Mouse (Mus musculus) liver, adult 2 months (tissue): Measurements from ENCODE around the gene Arhgef3. TPM values are rescaled to one million over a fixed set of nuclear protein-coding genes. Genes with fewer than 3 reads are reported as not detected.

Source experiments
- DNase-seq: peaks from one replicate; pipeline ENCODE4 v3.0.0-alpha.2; 2011; ENCODE audit warnings: low read depth, low spot score; ENCODE audit errors: extremely low read depth
- H3K27ac ChIP-seq: fragments of 200-500 bp; replicated peaks from 2 replicates; pipeline ENCODE4 v1.5.1; 2012; ENCODE audit warnings: low read depth, mild to moderate bottlenecking, control low read depth, inconsistent platforms, low read length; ENCODE audit not compliant: insufficient read depth
- H3K27me3 ChIP-seq: fragments of 200-500 bp; 2 replicates; pipeline ENCODE4 v1.6.1; 2012; ENCODE audit warnings: mild to moderate bottlenecking, moderate library complexity, low read length, inconsistent platforms; ENCODE audit not compliant: control insufficient read depth, insufficient read depth
- H3K36me3 ChIP-seq: fragments of 200-500 bp; 2 replicates; pipeline ENCODE4 v1.6.1; 2012; ENCODE audit warnings: low read length, inconsistent platforms; ENCODE audit not compliant: control insufficient read depth, insufficient read depth
- H3K4me1 ChIP-seq: fragments of 200-500 bp; 2 replicates; pipeline ENCODE4 v1.6.1; 2011; ENCODE audit warnings: low read length; ENCODE audit not compliant: control insufficient read depth, insufficient read depth
- H3K4me3 ChIP-seq: fragments of 200-500 bp; 2 replicates; pipeline ENCODE4 v1.5.1; 2011; ENCODE audit warnings: low read depth, mild to moderate bottlenecking, control low read depth, low read length, moderate library complexity; ENCODE audit not compliant: insufficient read depth
- H3K79me2 ChIP-seq: fragments of 200-500 bp; 2 replicates; pipeline ENCODE4 v1.6.1; 2012; ENCODE audit warnings: inconsistent platforms, mild to moderate bottlenecking, low read length, moderate library complexity; ENCODE audit not compliant: control insufficient read depth, insufficient read depth
- H3K9ac ChIP-seq: fragments of 200-500 bp; 2 replicates; pipeline ENCODE4 v1.6.1; 2012; ENCODE audit warnings: low read depth, mild to moderate bottlenecking, control low read depth, inconsistent platforms, low read length
- CTCF ChIP-seq: fragments of 200-500 bp; IDR thresholded peaks from 2 replicates; pipeline ENCODE4 v1.5.1; 2011; ENCODE audit warnings: low read depth, low read length, control low read depth
- POLR2A ChIP-seq: fragments of 200-500 bp; IDR thresholded peaks from 2 replicates; pipeline ENCODE4 v1.6.1; 2011; ENCODE audit warnings: low read length, control low read depth; ENCODE audit not compliant: insufficient read depth; ENCODE audit errors: extremely low read depth
- WGBS: fragments of 180-500 bp; shearing (Covaris S2); methylation state at CpG from one replicate; pipeline ENCODE4 v1.1.7; 2018; 5-methylcytosine and 5-hydroxymethylcytosine counted together
- polyA plus RNA-seq: library from polyadenylated mRNA; depleted of rRNA; stranded (reverse); fragments of >200 nt; gene quantifications from 2 replicates; pipeline ENCODE4 v1.2.3, GENCODE M21; 2012
- total RNA-seq: library from RNA; depleted of rRNA; stranded (reverse); fragments of >200 nt; gene quantifications from 2 replicates; pipeline ENCODE4 v1.2.3, GENCODE M21; 2014

The Arhgef3 gene
- total and polyA plus RNA-seq, 2 experiments = 6.4 to 19.3 TPM

DNA sequence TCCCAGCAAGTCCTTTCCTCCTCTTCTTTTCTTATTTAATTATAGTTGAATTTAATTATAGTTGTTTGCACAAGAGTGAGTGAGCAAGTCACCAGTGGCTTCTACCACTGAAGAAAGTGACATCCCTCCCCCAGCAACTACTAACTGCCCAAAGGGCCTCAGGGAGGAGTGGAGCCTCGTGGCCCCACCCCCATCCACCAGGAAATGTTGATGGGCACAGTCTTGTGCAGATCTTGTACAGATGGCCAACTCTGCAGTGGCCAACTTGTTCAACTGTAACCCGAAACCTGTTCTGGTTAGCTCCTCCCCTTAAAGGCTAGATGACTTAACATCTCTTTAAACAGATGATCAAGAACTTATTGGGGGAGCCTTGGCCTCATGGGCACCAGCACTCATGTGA, 275.0 kb downstream of the Arhgef3 start:
- no peak overlapping the region for H3K27ac ChIP-seq
- WGBS = 81% methylated on average over 2 of the region's 2 CpGs
- peaks cover 3% of the 10 kb centered on the region; the same call in 1 of the 2 replicates for H3K79me2 ChIP-seq
- TF ChIP-seq POLR2A (no peak), CTCF (no peak)
- no peak for DNase-seq
- no peak overlapping the region for H3K4me3 ChIP-seq
- no peak overlapping the region for H3K9ac ChIP-seq
- peaks cover 2% of the 10 kb centered on the region; the same call in 1 of the 2 replicates for H3K4me1 ChIP-seq
- no peaks in the 10 kb centered on the region for H3K27me3 ChIP-seq
- peaks cover 60% of the 10 kb centered on the region for H3K36me3 ChIP-seq

DNA sequence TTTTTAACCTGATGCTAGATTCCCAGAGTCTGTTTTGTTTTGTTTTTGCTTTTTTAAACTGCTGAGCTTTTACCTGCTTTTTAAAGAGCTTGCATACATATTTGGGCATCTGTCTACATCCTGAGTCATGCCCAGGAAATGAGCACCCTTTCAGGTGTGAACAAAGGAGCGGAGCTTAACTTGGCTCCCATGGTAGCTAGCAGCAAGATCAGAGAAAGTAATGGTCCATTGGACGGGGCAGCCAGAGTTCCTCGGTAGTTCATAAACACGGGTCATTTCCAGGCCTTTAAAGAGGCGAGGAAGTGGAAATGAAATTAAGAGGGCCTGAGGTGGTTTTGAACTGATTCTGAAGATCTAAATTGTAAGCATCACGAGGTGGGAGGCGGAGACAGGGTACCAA, 276.0 kb downstream of the Arhgef3 start:
- H3K4me1 ChIP-seq = peaks cover 2% of the 10 kb centered on the region; the same call in 1 of the 2 replicates
- 78% methylated on average over 7 of the region's 7 CpGs for WGBS
- H3K27ac ChIP-seq = no peak overlapping the region

DNA sequence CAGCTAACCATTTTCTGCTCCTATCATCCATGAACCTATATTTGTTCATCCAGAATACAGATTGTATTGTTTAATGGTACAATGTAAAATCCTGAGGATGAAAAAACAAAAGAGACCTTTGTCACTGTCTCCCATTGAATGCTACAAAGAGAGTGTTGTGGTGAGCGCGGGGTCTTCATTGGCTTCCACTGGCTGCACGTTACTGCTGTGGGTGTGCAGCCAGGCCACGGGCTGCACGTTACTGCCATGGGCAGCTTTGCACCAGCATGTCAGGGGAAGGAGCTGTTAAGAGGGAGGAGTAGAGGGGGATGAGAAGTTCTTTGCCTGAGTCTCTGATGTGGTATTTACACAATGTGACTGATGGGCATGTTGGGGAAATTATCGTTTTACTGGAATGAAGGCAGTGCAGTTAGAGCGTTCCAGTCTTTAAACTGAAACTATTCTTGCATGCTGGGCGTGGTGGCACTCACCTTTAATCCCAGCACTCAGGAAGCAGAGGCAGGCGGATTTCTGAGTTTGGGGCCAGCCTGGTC, 277.1 kb downstream of the Arhgef3 start:
- 93% methylated on average over 9 of the region's 9 CpGs for WGBS
- no peak for TF ChIP-seq CTCF
- TF ChIP-seq POLR2A = no peak
- H3K4me3 ChIP-seq = no peak overlapping the region
- H3K27me3 ChIP-seq = no peaks in the 10 kb centered on the region
- H3K79me2 ChIP-seq = peaks cover 3% of the 10 kb centered on the region; the same call in 1 of the 2 replicates
- H3K27ac ChIP-seq = no peak overlapping the region
- H3K9ac ChIP-seq = no peak overlapping the region
- DNase-seq = no peak
- peaks cover 2% of the 10 kb centered on the region; the same call in 1 of the 2 replicates for H3K4me1 ChIP-seq
- peaks cover 61% of the 10 kb centered on the region for H3K36me3 ChIP-seq

More for the DNA sequence above, 276.0 kb downstream of the Arhgef3 start:
- TF ChIP-seq CTCF (no peak), POLR2A (no peak)
- Histone ChIP-seq H3K27me3 (no peaks in the 10 kb centered on the region), H3K9ac (no peak overlapping the region), H3K4me3 (no peak overlapping the region), H3K36me3 (peaks cover 59% of the 10 kb centered on the region), H3K79me2 (peaks cover 3% of the 10 kb centered on the region; the same call in 1 of the 2 replicates)
- no peak for DNase-seq

DNA sequence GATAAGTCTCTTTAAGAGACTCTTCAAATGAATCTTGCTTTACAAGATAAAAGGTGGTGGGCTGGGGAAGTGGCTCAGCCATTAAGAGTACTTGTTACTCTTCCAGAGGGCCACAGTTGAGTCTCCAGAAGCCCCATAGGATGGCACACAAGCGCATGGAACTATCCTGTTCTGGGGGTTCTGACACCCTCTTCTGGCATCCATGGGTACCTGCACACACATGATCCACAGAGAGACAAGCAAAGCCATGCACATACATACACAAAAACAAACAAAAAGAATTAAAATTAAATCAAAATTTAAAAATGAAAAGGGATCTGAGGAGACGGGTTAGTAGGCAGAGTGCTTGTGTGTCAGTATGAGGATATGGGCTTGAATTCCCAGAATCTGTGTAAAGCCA, 278.0 kb downstream of the Arhgef3 start:
- Histone ChIP-seq H3K27me3 (no peaks in the 10 kb centered on the region), H3K4me1 (peaks cover 2% of the 10 kb centered on the region; the same call in 1 of the 2 replicates), H3K9ac (no peak overlapping the region), H3K4me3 (no peak overlapping the region), H3K79me2 (peaks cover 3% of the 10 kb centered on the region; the same call in 1 of the 2 replicates), H3K27ac (no peak overlapping the region), H3K36me3 (peaks cover 66% of the 10 kb centered on the region)
- 97% methylated on average over 2 of the region's 2 CpGs for WGBS
- TF ChIP-seq POLR2A (no peak), CTCF (peak; percentile 9; the same call in 1 of the 2 replicates)
- DNase-seq = no peak

DNA sequence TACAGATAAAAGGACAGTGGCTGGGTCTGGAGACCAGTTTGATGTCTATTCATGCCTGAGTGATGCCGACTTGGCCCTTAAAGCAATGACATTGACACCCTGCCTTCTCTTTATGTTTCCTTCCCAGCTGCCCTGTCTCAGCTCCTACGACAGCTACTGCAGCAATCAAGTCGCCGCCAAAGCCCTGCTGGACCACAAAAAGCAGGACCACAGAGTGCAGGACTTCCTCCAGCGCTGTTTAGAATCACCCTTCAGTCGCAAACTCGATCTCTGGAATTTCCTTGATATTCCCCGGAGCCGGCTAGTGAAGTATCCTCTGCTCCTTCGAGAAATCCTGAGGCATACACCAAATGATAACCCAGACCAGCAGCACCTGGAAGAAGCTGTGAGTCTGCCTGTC, 279.1 kb downstream of the Arhgef3 start:
- peaks cover 68% of the 10 kb centered on the region for H3K36me3 ChIP-seq
- WGBS = 82% methylated on average over 10 of the region's 10 CpGs
- no peak for DNase-seq

DNA sequence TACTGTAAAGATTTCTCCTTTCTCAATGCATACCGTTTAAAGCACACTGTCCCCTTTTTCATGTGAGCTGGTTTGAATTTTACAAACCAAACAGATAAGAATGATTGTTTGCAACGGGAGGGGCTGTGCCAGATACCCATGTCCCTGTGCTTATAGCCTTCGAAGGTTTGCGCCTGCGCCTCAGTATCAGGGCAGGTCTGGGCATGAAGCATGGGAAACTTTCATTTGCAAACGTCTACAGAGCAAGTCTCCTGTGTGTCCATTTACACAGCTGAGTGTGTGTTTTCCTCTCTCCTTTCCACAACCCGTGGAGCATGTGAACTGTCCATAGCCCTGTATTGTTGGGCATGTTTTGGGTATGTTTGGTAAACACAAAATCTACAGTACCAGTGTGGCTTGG, 281.7 kb downstream of the Arhgef3 start:
- no peak overlapping the region for H3K9ac ChIP-seq
- no peaks in the 10 kb centered on the region for H3K4me1 ChIP-seq
- DNase-seq = no peak
- peaks cover 72% of the 10 kb centered on the region for H3K36me3 ChIP-seq
- H3K79me2 ChIP-seq = peaks cover 3% of the 10 kb centered on the region; the same call in 1 of the 2 replicates
- no peaks in the 10 kb centered on the region for H3K27me3 ChIP-seq
- H3K4me3 ChIP-seq = no peak overlapping the region
- no peak overlapping the region for H3K27ac ChIP-seq
- WGBS = 73% methylated on average over 7 of the region's 7 CpGs
- TF ChIP-seq POLR2A (no peak), CTCF (no peak)

More for the DNA sequence above, 279.1 kb downstream of the Arhgef3 start:
- no peak overlapping the region for H3K4me3 ChIP-seq
- H3K27ac ChIP-seq = no peak overlapping the region
- no peaks in the 10 kb centered on the region for H3K27me3 ChIP-seq
- no peaks in the 10 kb centered on the region for H3K4me1 ChIP-seq
- peaks cover 3% of the 10 kb centered on the region; the same call in 1 of the 2 replicates for H3K79me2 ChIP-seq
- no peak for TF ChIP-seq POLR2A
- no peak for TF ChIP-seq CTCF
- H3K9ac ChIP-seq = no peak overlapping the region
